Mouse (Mus musculus) neutrophil, adult 59 days (primary cell): Measurements from ENCODE around the gene Coq10a. TPM values are rescaled to one million over a fixed set of nuclear protein-coding genes. Genes with fewer than 3 reads are reported as not detected.

Experiments
- total RNA-seq, 2 experiments: library from RNA; stranded (reverse); gene quantifications; 1 replicate in 1 of 2; 2 replicates in 1 of 2; pipeline ENCODE4 v1.2.4; 2023

Gene Coq10a
- 10 to 100 TPM; 15.4 to 17.8 TPM for total RNA-seq

DNA sequence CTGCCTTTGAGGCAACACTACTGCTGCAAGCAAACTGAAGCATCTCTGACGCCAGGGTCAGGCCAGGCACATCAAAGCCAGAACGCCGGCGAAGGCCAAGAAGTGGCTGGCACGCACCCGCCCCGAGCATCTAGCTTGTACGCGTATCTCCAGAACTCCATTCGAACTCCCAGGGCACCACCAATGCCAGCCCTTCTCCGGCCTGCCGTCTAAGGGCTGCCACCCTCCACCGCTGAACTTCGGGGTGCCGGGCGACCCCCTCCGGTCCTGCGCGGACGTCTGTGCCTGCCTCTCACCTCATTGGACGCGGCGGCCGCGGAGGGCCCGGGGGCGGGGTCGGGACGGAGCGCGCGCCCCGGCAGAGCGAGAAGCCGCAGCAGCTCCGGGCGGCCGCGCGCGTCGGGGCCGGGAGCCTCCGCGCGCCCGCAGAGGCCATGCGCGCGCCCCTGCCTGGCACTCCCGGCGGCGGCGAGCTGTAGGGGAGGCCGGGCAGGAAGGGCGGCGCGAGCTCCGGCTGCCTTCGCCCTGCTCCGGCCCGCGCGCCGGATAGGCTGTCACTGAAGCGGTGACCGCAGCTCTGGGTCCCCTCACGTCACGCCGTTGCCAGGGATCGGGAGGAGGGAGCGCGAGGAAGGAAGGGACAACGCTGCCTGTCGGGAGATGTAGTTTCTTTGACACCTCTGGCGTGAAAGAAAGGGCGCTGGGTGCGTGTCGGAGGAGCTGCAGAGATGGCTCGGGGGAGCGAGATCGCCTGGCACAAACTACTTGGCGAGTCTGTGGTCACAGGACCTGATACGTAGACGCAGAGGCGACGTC, at the start of gene Coq10a:
Gene Coq10a (minus strand): TSS at position 596 of the 816 bp plus-strand sequence.

DNA sequence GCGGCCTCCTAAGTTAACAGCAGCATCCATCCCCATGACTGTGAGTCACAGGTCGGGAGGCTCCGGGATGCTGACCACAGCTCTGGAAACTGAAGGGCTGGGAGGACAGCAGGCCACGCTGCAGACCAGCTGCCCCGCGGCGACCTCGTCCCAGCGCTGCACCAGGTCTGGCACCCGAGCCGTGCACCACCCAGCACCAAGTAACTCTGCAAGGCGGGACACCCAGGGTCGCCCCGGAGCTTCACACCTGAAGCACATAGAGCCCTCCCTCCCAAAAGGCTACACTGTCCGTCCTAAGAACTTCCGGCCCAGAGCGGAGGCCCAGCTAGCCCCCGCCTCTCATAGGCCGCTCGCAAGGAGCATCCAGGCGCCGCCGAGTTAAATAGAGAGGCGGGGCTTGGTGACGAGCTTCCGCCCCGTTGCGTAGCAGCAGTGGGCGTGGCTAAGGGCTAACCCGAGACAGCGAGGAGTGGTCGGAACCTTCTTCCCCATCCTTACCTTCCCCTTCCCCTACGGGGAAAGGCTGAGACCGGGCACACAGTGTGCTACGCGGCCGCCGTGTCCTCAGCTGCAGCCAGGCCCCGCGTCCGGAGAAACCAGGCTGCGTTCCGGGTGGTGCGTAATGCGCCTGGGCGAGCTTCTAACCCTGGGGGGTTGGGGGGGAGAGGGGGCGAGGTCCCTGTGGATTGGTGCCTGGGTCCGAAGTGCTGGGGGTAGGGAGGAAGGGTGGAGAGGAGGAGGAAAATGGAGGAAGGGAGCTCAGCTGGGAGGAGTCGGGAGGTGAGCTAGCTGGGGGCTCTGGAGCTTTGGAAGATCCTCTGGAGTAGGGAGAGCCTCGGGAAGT, 42.6 kb upstream of the Coq10a start, which contains the start of the genes Nabp2 and Rnf41:
Gene Nabp2 (minus strand): TSS at position 282 of the 844 bp plus-strand sequence.
Gene Rnf41 (plus strand): TSS at position 447 of the 844 bp plus-strand sequence.

DNA sequence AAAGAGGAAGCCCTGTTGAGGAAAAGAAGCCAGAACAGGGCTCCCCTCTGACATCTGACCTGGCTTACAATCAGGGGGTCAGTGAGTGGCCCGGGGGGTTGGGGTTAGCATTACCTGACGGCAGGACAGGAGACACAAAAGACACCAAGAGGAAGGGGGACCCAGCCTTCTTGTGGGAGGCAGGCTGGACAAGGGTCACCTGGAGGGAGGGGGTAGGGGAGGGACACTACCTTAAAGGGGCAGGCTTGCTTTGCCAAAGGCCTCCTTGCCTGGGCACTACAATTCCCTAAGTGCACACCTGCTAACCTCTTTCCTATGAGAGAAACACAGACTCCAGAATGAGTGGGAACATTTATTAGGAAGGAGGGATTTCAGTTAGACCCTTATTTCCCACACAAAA, 32.3 kb upstream of the Coq10a start, which contains the start of gene Slc39a5:
Gene Slc39a5 (minus strand): TSS at position 174 of the 400 bp plus-strand sequence.

DNA sequence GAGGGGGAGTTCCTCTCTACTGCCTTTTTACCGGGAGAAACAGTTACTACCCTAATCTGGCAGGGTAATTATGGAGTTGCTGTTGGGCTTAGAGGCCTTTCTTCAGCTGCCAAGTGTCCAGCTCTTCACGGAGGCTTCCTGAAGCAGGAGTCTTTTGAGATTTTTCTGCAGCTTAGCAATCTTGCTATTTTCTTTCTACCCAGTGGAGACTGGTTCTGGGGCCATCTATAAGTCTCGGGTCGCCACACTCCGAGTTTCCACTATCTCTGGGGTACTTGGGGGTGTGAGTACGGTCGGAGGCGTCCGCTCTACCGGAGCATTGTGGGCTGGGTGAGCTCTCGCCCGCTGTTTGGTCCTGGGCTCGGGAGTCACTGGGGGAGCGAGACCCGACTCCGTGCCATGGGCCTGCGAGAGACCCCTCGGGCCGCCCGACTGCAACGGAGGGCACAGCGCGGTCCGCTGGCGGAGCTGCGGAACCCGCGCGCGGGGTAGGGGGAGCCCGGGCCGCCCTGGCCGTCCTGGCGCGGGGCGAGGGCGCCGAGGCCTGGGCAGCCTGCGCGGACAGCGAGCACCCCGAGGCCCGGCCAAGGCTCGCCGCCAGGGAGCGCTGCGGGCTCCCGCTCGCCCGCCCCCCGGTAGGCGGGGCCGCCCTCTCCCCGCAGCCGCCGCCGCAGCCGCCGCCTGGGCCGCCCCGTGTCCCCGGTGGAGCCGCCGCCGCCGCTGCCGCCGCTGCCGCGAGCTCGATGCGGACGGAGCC, 7.8 kb upstream of the Coq10a start, which contains the start of gene Ankrd52:
Gene Ankrd52 (plus strand): TSS at position 661 of the 757 bp plus-strand sequence.

DNA sequence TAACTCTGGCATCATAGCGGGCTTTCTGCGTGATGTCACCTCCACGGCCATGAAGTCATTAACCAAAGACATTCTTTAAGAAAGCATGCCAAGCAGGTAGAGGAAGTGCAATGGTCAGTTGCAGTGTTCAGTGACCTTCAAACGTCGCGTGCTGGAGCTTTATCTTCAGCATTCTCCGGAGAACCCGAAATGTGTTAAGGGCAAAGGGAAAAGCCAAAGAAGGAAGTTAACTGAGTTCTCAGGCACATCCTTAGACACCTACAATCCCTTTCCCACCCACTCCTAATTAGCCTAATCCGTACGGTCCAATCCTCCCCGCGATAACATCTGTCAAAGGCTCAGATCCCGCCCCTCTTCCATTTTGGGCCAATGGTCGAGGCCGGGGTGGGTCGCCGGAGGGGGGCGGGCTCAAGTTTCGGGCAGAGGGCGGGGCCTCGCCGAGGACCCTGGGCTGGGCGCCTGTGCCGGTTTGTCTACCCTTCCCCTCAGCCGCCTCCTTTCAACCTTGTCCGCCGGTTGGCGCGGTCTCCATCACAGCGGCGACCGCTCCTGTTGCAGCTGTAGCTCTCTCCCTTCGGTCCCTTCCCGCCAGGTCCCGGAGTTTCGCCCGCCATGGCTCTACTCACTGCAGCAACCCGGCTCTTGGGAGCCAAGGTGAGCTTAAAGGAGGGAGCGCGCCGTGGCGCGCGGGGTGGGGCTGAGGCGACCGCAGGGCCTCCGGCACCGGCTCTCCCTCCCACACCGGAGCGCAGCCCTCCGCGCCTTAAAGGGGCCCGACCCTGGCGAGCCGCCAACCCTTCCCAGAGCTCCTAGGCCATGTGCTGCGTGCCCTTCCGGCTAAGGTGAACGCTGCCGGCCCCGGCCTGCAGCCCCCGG, 31.3 kb downstream of the Coq10a start, which contains the start of gene Cs:
Gene Cs (plus strand): TSS at position 429 of the 876 bp plus-strand sequence.

DNA sequence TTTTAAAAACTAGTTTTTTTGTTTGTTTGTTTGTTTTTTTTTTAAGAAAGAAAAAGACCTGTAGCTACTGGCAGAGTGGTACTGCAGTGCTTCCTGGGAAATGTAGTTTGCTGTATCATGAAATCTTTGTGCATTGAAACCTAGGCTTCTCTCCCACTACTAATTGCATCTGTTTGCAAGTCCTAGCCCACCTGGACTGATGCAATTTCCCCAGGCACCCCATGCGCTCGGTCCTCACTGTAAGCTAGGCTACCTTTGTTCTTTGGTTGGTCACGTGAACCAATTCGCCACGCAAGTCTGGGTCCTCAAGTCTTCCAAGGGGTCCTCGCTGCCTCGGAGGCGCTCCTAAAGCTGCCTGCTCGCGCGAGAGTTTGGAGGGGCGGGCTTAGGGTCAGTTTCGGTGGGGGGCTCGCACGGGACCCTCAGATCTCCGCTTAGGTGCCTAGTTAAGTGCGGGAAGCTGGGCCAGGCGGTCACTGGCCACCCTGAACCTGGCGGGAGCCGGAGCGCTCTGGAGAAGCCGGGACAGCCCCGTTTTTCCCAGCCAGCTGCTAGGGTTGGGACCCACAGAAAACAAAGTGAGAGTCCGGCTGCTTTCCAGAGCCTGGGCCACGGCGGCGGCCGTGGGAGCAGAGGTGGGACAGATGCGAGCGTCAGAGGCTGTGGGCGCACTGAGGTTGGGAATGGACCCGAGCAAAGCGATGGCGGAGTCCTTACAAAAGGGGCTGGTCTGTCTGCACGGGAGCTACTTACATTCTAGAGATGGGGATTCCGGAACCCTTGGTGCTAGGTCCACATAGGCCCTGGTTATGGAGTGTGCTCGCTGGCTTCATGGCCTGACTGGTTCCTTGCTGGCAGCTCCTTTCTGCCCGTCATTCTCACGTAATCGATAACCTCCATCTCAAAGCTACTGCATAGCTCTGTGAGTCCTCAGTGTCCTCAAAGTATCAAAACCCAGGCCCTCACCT, 46.4 kb downstream of the Coq10a start, which contains the start of gene Cnpy2:
Gene Cnpy2 (plus strand): TSS at position 319 of the 968 bp plus-strand sequence.

Other genes starting within 250 kb of the Coq10a start
- 10 to 100 TPM in 1 of 2 experiments, 1 to 10 TPM in 1; 9.3 to 10.6 TPM for gene Rbms2, start 188.7 kb downstream of the Coq10a start, total RNA-seq
- under 1 TPM in 1 of 2 experiments, not detected in 1; 0.36 TPM for gene Gls2, start 174.5 kb downstream of the Coq10a start, total RNA-seq
- 1 to 10 TPM; 4.0 to 5.7 TPM for gene Spryd4, start 157.2 kb downstream of the Coq10a start, total RNA-seq
- gene Mip, start 143.2 kb downstream of the Coq10a start, total RNA-seq, result not detected
- gene Timeless, start 136.9 kb downstream of the Coq10a start, total RNA-seq, result 10 to 100 TPM; 23.8 to 29.8 TPM
- under 1 TPM; 0.42 to 0.64 TPM for gene Apon, start 114.9 kb downstream of the Coq10a start, total RNA-seq
- gene Apof, start 100.3 kb downstream of the Coq10a start, total RNA-seq, result not detected
- 10 to 100 TPM; 33.8 to 44.4 TPM for gene Stat2, start 98.4 kb downstream of the Coq10a start, total RNA-seq
- gene Il23a, start 70.2 kb downstream of the Coq10a start, total RNA-seq, result not detected
- 10 to 100 TPM; 27.4 to 30.6 TPM for gene Pan2, start 65.7 kb downstream of the Coq10a start, total RNA-seq
- 10 to 100 TPM; 26.9 to 36.3 TPM for gene Cnpy2, start 46.5 kb downstream of the Coq10a start, total RNA-seq
- 100 to 1,000 TPM in 1 of 2 experiments, 10 to 100 TPM in 1; 93.2 to 107 TPM for gene Cs, start 31.3 kb downstream of the Coq10a start, total RNA-seq
- 10 to 100 TPM; 35.0 to 42.4 TPM for gene Ankrd52, start 8.1 kb upstream of the Coq10a start, total RNA-seq
- not detected for gene Slc39a5, start 32.2 kb upstream of the Coq10a start, total RNA-seq
- gene Nabp2, start 42.5 kb upstream of the Coq10a start, total RNA-seq, result 10 to 100 TPM; 31.6 to 43.5 TPM
- 10 to 100 TPM; 37.6 to 38.5 TPM for gene Rnf41, start 42.7 kb upstream of the Coq10a start, total RNA-seq
- 10 to 100 TPM; 95.0 to 97.7 TPM for gene Smarcc2, start 90.3 kb upstream of the Coq10a start, total RNA-seq
- 1,000 to 10,000 TPM; 1,139 to 1,227 TPM for gene Myl6, start 125.1 kb upstream of the Coq10a start, total RNA-seq
- 1 to 10 TPM in 1 of 2 experiments, under 1 TPM in 1; 0.98 to 1.8 TPM for gene Myl6b, start 129.7 kb upstream of the Coq10a start, total RNA-seq
- gene Esyt1, start 156.9 kb upstream of the Coq10a start, total RNA-seq, result 100 to 1,000 TPM; 126 to 159 TPM
- 10 to 100 TPM; 25.6 to 28.0 TPM for gene Zc3h10, start 178.8 kb upstream of the Coq10a start, total RNA-seq
- 1,000 to 10,000 TPM; 1,597 to 1,656 TPM for gene Rpl41, start 180.3 kb upstream of the Coq10a start, total RNA-seq
- gene Pa2g4, start 197.0 kb upstream of the Coq10a start, total RNA-seq, result 10 to 100 TPM; 42.7 to 48.3 TPM
- gene Erbb3, start 220.7 kb upstream of the Coq10a start, total RNA-seq, result under 1 TPM; 0.49 to 0.58 TPM